Mouse (Mus musculus) ES-E14 (cell line): ENCODE data around the gene Nmnat2. TPM values are rescaled to one million over a fixed set of nuclear protein-coding genes. Genes with fewer than 3 reads are reported as not detected.

Experiments
- DNase-seq: peaks from one replicate; pipeline ENCODE4 v3.0.0-alpha.2; 2013; ENCODE audit warnings: low read depth, low spot score
- H3K27ac ChIP-seq: 2 replicates; pipeline ENCODE4 v1.5.1; 2012; ENCODE audit warnings: low read depth, mild to moderate bottlenecking, low read length, moderate library complexity, mixed read lengths; ENCODE audit not compliant: poor library complexity, insufficient read depth, severe bottlenecking
- H3K36me3 ChIP-seq: 2 replicates; pipeline ENCODE4 v1.6.1; 2012; ENCODE audit warnings: mild to moderate bottlenecking, low read length, moderate library complexity, mixed read lengths; ENCODE audit not compliant: control insufficient read depth, poor library complexity, insufficient read depth, severe bottlenecking
- H3K4me1 ChIP-seq, 2 experiments: fragments of 150-350 bp in 1 of 2; sonication (generic) in 1 of 2; 2 replicates each; pipeline ENCODE4 v1.6.1; 2012; ENCODE audit warnings: low read length in 2 of 2, mild to moderate bottlenecking in 1 of 2, mixed read lengths in 1 of 2; ENCODE audit not compliant: control insufficient read depth in 2 of 2, insufficient read depth in 2 of 2, poor library complexity in 1 of 2
- H3K4me3 ChIP-seq, 2 experiments: fragments of 150-350 bp in 1 of 2; sonication (generic) in 1 of 2; 2 replicates each; pipeline ENCODE4 v1.5.1; 2012; ENCODE audit warnings: low read length in 2 of 2, low read depth in 1 of 2, mild to moderate bottlenecking in 1 of 2, mixed read lengths in 1 of 2; ENCODE audit not compliant: insufficient read depth in 1 of 2, poor library complexity in 1 of 2, severe bottlenecking in 1 of 2
- H3K9ac ChIP-seq: 2 replicates; pipeline ENCODE4 v1.6.1; 2012; ENCODE audit warnings: low read depth, mild to moderate bottlenecking, low read length, mixed read lengths; ENCODE audit not compliant: poor library complexity, insufficient read depth, severe bottlenecking
- H3K9me3 ChIP-seq: fragments of 150-350 bp; sonication (generic); 2 replicates; pipeline ENCODE4 v1.6.1; 2012; ENCODE audit warnings: low read depth, mild to moderate bottlenecking, low read length; ENCODE audit not compliant: control insufficient read depth, insufficient read depth
- CHD2 ChIP-seq: IDR thresholded peaks from 2 replicates; pipeline ENCODE4 v1.6.1; 2014; ENCODE audit warnings: mild to moderate bottlenecking, low read depth, low read length, inconsistent platforms
- HCFC1 ChIP-seq: IDR thresholded peaks from 2 replicates; pipeline ENCODE4 v1.6.1; 2012; ENCODE audit warnings: low read length, inconsistent platforms, borderline replicate concordance; ENCODE audit not compliant: insufficient read depth
- MAFK ChIP-seq: IDR thresholded peaks from 2 replicates; pipeline ENCODE4 v1.6.1; 2014; ENCODE audit warnings: mild to moderate bottlenecking, low read depth, low read length, inconsistent platforms; ENCODE audit not compliant: insufficient read depth
- ZC3H11A ChIP-seq: IDR thresholded peaks from 2 replicates; pipeline ENCODE4 v1.6.1; 2012; ENCODE audit warnings: low read depth, mild to moderate bottlenecking, inconsistent platforms, low read length, borderline replicate concordance
- ZNF384 ChIP-seq: IDR thresholded peaks from 2 replicates; pipeline ENCODE4 v1.6.1; 2012; ENCODE audit warnings: low read depth, low read length, inconsistent platforms
- in situ Hi-C, 2 experiments: fragments of 600-800 bp; cut with MboI; formaldehyde crosslinking; loops; one replicate each; pipeline ENCODE4 v1.15.1; 2025; ENCODE audit warnings: low sequenced_read_pairs in 2 of 2, inconsistent platforms in 1 of 2; ENCODE audit not compliant: unreplicated experiment in 2 of 2
- total RNA-seq: library from RNA; depleted of rRNA; stranded (reverse); fragments of 300-350 nt; gene quantifications from 2 replicates; pipeline ENCODE4 v1.2.3, GENCODE M21; 2012

Nmnat2 gene
- total RNA-seq, 1 experiment, result 24.8 TPM

DNA sequence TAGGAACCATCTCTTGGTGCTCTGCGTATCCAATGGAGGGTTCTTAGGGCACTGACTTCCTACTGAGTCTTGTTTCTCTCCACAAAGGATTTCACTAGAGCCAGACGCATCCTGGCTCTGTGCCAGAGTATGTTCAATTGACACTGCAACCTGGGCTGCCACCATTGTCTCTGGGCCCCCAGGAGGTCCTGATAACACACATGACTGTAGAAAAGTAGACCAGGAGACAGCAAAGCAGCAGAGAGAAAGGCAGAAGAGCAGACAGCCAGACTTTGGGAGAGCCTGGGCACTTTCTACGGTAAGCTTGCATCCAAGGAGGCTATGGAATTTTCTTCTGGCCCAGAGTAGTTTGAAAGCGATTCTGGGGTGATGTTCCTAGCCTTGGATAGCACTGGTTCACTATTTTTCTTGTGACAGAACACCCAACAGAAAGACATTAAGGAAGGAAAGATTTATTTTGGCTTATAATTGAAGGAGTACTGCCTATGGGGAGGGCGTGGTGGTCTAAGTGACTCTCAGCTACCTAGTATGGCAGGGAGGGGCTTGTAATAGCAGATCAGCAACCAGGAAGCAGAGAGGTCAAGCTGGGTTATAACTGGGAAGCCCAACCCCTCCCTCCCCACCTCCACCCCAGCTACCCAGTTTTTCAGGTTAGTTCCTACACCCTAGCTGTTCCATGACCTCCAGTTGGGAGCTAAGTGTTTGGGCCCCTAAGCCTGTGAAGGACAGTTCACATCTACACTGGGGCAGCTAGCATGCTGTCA, 78.5 kb downstream of the Nmnat2 start:
- no peak for DNase-seq
- no peaks in the 10 kb centered on the region for H3K36me3 ChIP-seq
- H3K4me1 ChIP-seq, result peaks cover 7 to 31% of the 10 kb centered on the region in 2 experiments; a peak in 3 of 4 replicates
- in situ Hi-C loops, result no loop called here
- no peak overlapping the region; a peak in 1 of 4 replicates for H3K4me3 ChIP-seq
- H3K27ac ChIP-seq, result peak overlapping the region; percentile 83
- no peaks in the 10 kb centered on the region for H3K9me3 ChIP-seq
- TF ChIP-seq ZC3H11A, result no peak
- no peak for TF ChIP-seq MAFK
- no peak for TF ChIP-seq HCFC1
- no peak for TF ChIP-seq ZNF384
- TF ChIP-seq CHD2, result no peak
- H3K9ac ChIP-seq, result peak overlapping the region; percentile 30; the same call in 1 of the 2 replicates

DNA sequence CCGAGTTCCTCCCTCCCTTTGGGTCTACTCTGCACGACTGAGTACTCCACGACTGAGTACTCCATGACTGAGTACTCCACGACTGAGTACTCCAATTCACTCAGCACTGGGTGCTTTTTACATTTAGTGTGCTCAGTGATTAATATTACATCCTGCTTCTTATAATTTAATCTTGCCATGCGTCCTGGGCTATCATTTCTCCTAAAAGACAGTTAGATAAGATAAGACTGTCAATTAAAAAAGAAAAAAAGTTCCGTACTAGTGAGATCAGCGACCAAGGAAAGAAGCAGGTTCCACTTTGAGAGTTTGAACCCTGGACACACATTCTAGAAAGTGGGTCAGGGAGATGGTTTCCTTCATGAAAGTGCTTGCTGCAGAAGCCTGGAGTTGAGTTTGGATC, 79.3 kb downstream of the Nmnat2 start:
- H3K9ac ChIP-seq, result peak overlapping the region; percentile 3; the same call in 1 of the 2 replicates
- DNase-seq, result no peak
- in situ Hi-C loops, result no loop called here
- no peaks in the 10 kb centered on the region for H3K9me3 ChIP-seq
- H3K27ac ChIP-seq, result peak overlapping the region; percentile 83; the same call in 1 of the 2 replicates
- H3K4me1 ChIP-seq, result peaks cover 7 to 31% of the 10 kb centered on the region in 2 experiments; a peak in 3 of 4 replicates
- H3K36me3 ChIP-seq, result no peaks in the 10 kb centered on the region
- H3K4me3 ChIP-seq, result no peak overlapping the region
- TF ChIP-seq ZNF384 (no peak), HCFC1 (no peak)

DNA sequence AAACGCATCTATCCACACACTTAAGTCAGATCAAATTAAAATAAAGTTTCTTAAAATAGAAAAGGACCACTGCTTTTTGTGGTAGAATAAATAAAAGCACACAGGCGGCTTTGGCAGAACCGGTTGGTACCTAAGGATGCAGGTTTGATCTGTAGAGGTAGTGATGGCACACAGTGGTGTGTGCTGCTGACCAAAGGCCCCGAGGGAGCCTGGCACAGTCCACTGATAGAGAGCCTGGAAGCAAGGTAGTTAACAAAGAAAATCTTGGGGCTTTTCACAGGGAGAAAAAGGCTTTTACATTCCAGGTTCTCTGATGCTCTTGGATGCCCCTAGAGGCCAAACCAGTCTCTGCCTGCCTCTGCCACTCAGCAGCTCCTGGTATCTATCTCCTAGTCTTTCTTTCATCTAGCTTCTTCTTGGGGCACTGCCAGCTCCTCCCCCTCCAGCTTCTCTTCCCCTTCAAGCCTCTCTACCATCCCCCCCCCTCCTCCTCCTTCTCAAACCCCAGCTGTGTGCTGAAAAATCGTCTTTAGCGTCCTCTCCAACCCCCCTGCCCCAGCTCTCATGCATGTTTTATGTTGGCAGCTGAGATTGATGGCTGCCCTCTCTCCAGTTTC, 80.6 kb downstream of the Nmnat2 start:
- peak; percentile 50 for DNase-seq
- Histone ChIP-seq H3K4me3 (no peak overlapping the region), H3K9ac (no peak overlapping the region; the same call in 1 of the 2 replicates), H3K9me3 (no peaks in the 10 kb centered on the region), H3K36me3 (no peaks in the 10 kb centered on the region), H3K27ac (no peak overlapping the region), H3K4me1 (peaks cover 7 to 36% of the 10 kb centered on the region in 2 experiments; a peak in 3 of 4 replicates)
- in situ Hi-C loops, result no loop called here
- TF ChIP-seq ZC3H11A (0 out of 2 replicates have a peak, but pooled peaks have one; percentile 12), ZNF384 (no peak)

DNA sequence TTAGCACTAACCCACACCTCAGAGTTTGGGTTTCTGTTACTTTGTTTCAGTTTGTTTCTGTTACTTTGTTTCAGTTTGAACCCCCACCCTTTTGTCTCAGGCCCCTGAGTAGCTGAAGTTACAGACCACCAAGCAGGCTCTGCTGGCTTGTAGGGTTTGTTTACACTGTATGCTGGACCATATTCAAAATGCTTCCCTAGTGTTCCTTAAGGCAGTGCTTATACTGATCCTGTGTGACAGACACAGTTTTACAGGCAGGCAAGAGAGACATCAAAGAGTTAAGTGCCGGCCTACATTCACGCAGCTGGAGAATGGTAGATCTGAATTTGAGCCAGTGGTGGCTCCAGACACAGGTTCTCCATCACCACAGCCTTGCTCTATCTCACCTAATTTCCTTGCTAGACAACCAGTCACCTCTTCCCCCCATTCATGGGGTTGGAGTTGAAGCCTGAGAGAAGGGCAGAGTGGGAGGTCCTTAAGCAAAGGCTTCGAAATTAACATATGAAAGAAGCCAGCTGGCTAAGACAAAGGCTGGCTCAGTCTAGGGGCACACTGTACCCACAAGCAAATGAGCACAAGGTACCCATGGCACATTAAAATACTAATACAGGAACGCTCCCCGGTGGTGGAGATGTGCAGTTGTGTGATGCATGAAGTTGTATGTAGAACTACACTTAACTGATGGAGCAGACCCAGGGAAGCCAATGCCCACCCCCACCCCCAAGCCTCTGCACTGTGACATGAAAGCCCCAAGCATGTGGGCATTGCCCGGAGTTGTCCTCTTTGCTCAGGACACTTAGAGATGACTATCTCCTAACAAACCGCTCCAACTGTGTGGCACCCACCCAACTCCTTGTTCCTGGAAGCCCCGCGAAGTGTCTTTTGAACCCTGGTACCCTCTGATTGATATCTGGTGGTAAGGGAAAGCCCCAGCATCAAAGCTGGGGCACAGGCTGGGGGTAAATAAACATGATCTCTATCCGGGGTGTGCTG, 82.9 kb downstream of the Nmnat2 start:
- no peak overlapping the region for H3K4me3 ChIP-seq
- TF ChIP-seq ZC3H11A, result no peak
- no peak for TF ChIP-seq HCFC1
- TF ChIP-seq CHD2, result no peak
- no peak for TF ChIP-seq MAFK
- TF ChIP-seq ZNF384, result no peak
- H3K9me3 ChIP-seq, result no peaks in the 10 kb centered on the region
- in situ Hi-C loops, result no loop called here
- DNase-seq, result no peak
- H3K27ac ChIP-seq, result no peak overlapping the region
- H3K4me1 ChIP-seq, result peaks cover 3 to 27% of the 10 kb centered on the region in 2 experiments; a peak in 2 of 4 replicates
- no peaks in the 10 kb centered on the region for H3K36me3 ChIP-seq
- no peak overlapping the region for H3K9ac ChIP-seq
